Mouse (Mus musculus): ENCODE measurements around the gene Bmp8a. TPM values are rescaled to one million over a fixed set of nuclear protein-coding genes. Genes with fewer than 3 reads are reported as not detected.

The Bmp8a gene
- polyA plus RNA-seq, 1 experiment from 2014 or later: 0.68 TPM

- H3K4me3 ChIP-seq (ENCODE audit: low read length): no peak overlapping the region
- H3K9ac ChIP-seq (ENCODE audit: low read length): no peak overlapping the region
- H3K27me3 ChIP-seq (ENCODE audit: control insufficient read depth, insufficient read depth, low read depth, low read length): no peaks in the 10 kb centered on the region
- H3K4me2 ChIP-seq (ENCODE audit: low read depth, low read length): no peak overlapping the region
- no peak for ATAC-seq (ENCODE audit: low read depth)
- no peak overlapping the region for H3K27ac ChIP-seq (ENCODE audit: low read length)
- H3K4me1 ChIP-seq (replicated peaks; ENCODE audit: control insufficient read depth, insufficient read depth, low read length): no peaks in the 10 kb centered on the region
- no peaks in the 10 kb centered on the region for H3K9me3 ChIP-seq (ENCODE audit: control insufficient read depth, low read length)
- 80% methylated on average over 3 of the region's 3 CpGs for WGBS
- H3K36me3 ChIP-seq (ENCODE audit: control insufficient read depth, insufficient read depth, low read length): no peaks in the 10 kb centered on the region
Observed at GRCm38 (mm10) chr4:123314497-123314896, 28.6 kb downstream of the Bmp8a start.

- 69% methylated on average over 6 of the region's 6 CpGs for WGBS
- ATAC-seq (ENCODE audit: low read depth): peak; percentile 46; the same call in 1 of the 2 replicates
- Histone ChIP-seq H3K36me3 (ENCODE audit: control insufficient read depth, insufficient read depth, low read length) (no peaks in the 10 kb centered on the region), H3K9me3 (ENCODE audit: control insufficient read depth, low read length) (no peaks in the 10 kb centered on the region), H3K4me3 (ENCODE audit: low read length) (no peak overlapping the region), H3K27me3 (ENCODE audit: control insufficient read depth, insufficient read depth, low read depth, low read length) (no peaks in the 10 kb centered on the region), H3K4me2 (ENCODE audit: low read depth, low read length) (no peak overlapping the region), H3K4me1 (replicated peaks; ENCODE audit: control insufficient read depth, insufficient read depth, low read length) (no peaks in the 10 kb centered on the region), H3K27ac (ENCODE audit: low read length) (no peak overlapping the region), H3K9ac (ENCODE audit: low read length) (no peak overlapping the region)
Observed at GRCm38 (mm10) chr4:123313010-123313409, 30.0 kb downstream of the Bmp8a start.

- Histone ChIP-seq H3K36me3 (ENCODE audit: control insufficient read depth, insufficient read depth, low read length) (no peaks in the 10 kb centered on the region), H3K9ac (ENCODE audit: low read length) (no peak overlapping the region), H3K4me2 (ENCODE audit: low read depth, low read length) (no peak overlapping the region), H3K4me3 (ENCODE audit: low read length) (no peak overlapping the region), H3K27ac (ENCODE audit: low read length) (no peak overlapping the region), H3K4me1 (replicated peaks; ENCODE audit: control insufficient read depth, insufficient read depth, low read length) (no peaks in the 10 kb centered on the region), H3K27me3 (ENCODE audit: control insufficient read depth, insufficient read depth, low read depth, low read length) (no peaks in the 10 kb centered on the region), H3K9me3 (ENCODE audit: control insufficient read depth, low read length) (no peaks in the 10 kb centered on the region)
- no peak for ATAC-seq (ENCODE audit: low read depth)
- 63% methylated on average over 7 of the region's 7 CpGs for WGBS
Observed at GRCm38 (mm10) chr4:123311845-123312244, 31.2 kb downstream of the Bmp8a start.

- H3K27ac ChIP-seq (ENCODE audit: low read length): no peak overlapping the region
Observed at GRCm38 (mm10) chr4:123308292-123308691, 34.8 kb downstream of the Bmp8a start.

GRCm38 (mm10) chr4:123306999-123307398 lies 36.1 kb downstream of the Bmp8a start:
- Histone ChIP-seq H3K4me1 (replicated peaks; ENCODE audit: control insufficient read depth, insufficient read depth, low read length) (no peaks in the 10 kb centered on the region), H3K36me3 (ENCODE audit: control insufficient read depth, insufficient read depth, low read length) (peaks cover 3% of the 10 kb centered on the region; the same call in 1 of the 2 replicates), H3K9ac (ENCODE audit: low read length) (no peak overlapping the region), H3K4me2 (ENCODE audit: low read depth, low read length) (no peak overlapping the region), H3K4me3 (ENCODE audit: low read length) (no peak overlapping the region), H3K9me3 (ENCODE audit: control insufficient read depth, low read length) (no peaks in the 10 kb centered on the region), H3K27ac (ENCODE audit: low read length) (no peak overlapping the region), H3K27me3 (ENCODE audit: control insufficient read depth, insufficient read depth, low read depth, low read length) (no peaks in the 10 kb centered on the region)
- 83% methylated on average over 10 of the region's 10 CpGs for WGBS
- no peak for ATAC-seq (ENCODE audit: low read depth)

More at GRCm38 (mm10) chr4:123308292-123308691, 34.8 kb downstream of the Bmp8a start:
- Histone ChIP-seq H3K9ac (ENCODE audit: low read length) (no peak overlapping the region), H3K4me1 (replicated peaks; ENCODE audit: control insufficient read depth, insufficient read depth, low read length) (no peaks in the 10 kb centered on the region), H3K4me3 (ENCODE audit: low read length) (no peak overlapping the region), H3K36me3 (ENCODE audit: control insufficient read depth, insufficient read depth, low read length) (no peaks in the 10 kb centered on the region), H3K9me3 (ENCODE audit: control insufficient read depth, low read length) (no peaks in the 10 kb centered on the region), H3K4me2 (ENCODE audit: low read depth, low read length) (no peak overlapping the region), H3K27me3 (ENCODE audit: control insufficient read depth, insufficient read depth, low read depth, low read length) (no peaks in the 10 kb centered on the region)
- ATAC-seq (ENCODE audit: low read depth): no peak
- 34% methylated on average over 3 of the region's 3 CpGs for WGBS

GRCm38 (mm10) chr4:123305789-123306188 lies 37.3 kb downstream of the Bmp8a start:
- peak; percentile 58 for ATAC-seq (ENCODE audit: low read depth)
- no peak overlapping the region for H3K4me3 ChIP-seq (ENCODE audit: low read length)
- peaks cover 4% of the 10 kb centered on the region for H3K36me3 ChIP-seq (ENCODE audit: control insufficient read depth, insufficient read depth, low read length)
- H3K27ac ChIP-seq (ENCODE audit: low read length): no peak overlapping the region
- 18% methylated on average over 3 of the region's 3 CpGs for WGBS
- no peaks in the 10 kb centered on the region for H3K9me3 ChIP-seq (ENCODE audit: control insufficient read depth, low read length)
- H3K4me2 ChIP-seq (ENCODE audit: low read depth, low read length): no peak overlapping the region
- no peaks in the 10 kb centered on the region for H3K27me3 ChIP-seq (ENCODE audit: control insufficient read depth, insufficient read depth, low read depth, low read length)
- no peak overlapping the region for H3K9ac ChIP-seq (ENCODE audit: low read length)
- H3K4me1 ChIP-seq (replicated peaks; ENCODE audit: control insufficient read depth, insufficient read depth, low read length): no peaks in the 10 kb centered on the region

- WGBS: 94% methylated on average over 11 of the region's 11 CpGs
- no peak overlapping the region for H3K4me3 ChIP-seq (ENCODE audit: low read length)
- H3K4me2 ChIP-seq (ENCODE audit: low read depth, low read length): no peak overlapping the region
- H3K9me3 ChIP-seq (ENCODE audit: control insufficient read depth, low read length): no peaks in the 10 kb centered on the region
- H3K36me3 ChIP-seq (ENCODE audit: control insufficient read depth, insufficient read depth, low read length): peaks cover 43% of the 10 kb centered on the region
- H3K27me3 ChIP-seq (ENCODE audit: control insufficient read depth, insufficient read depth, low read depth, low read length): no peaks in the 10 kb centered on the region
- H3K27ac ChIP-seq (ENCODE audit: low read length): no peak overlapping the region
- ATAC-seq (ENCODE audit: low read depth): no peak
- no peaks in the 10 kb centered on the region for H3K4me1 ChIP-seq (replicated peaks; ENCODE audit: control insufficient read depth, insufficient read depth, low read length)
- H3K9ac ChIP-seq (ENCODE audit: low read length): no peak overlapping the region
Observed at GRCm38 (mm10) chr4:123298980-123299670, 43.9 kb downstream of the Bmp8a start.

- peaks cover 49% of the 10 kb centered on the region for H3K36me3 ChIP-seq (ENCODE audit: control insufficient read depth, insufficient read depth, low read length)
Observed at GRCm38 (mm10) chr4:123298226-123298625, 44.8 kb downstream of the Bmp8a start.

GRCm38 (mm10) chr4:123297195-123297960 lies 45.7 kb downstream of the Bmp8a start:
- no peak for ATAC-seq (ENCODE audit: low read depth)
- no peaks in the 10 kb centered on the region for H3K4me1 ChIP-seq (replicated peaks; ENCODE audit: control insufficient read depth, insufficient read depth, low read length)
- 90% methylated on average over 22 of the region's 22 CpGs for WGBS
- H3K4me2 ChIP-seq (ENCODE audit: low read depth, low read length): no peak overlapping the region
- no peak overlapping the region for H3K9ac ChIP-seq (ENCODE audit: low read length)
- no peak overlapping the region for H3K4me3 ChIP-seq (ENCODE audit: low read length)
- no peaks in the 10 kb centered on the region for H3K27me3 ChIP-seq (ENCODE audit: control insufficient read depth, insufficient read depth, low read depth, low read length)
- peaks cover 50% of the 10 kb centered on the region for H3K36me3 ChIP-seq (ENCODE audit: control insufficient read depth, insufficient read depth, low read length)
- no peaks in the 10 kb centered on the region for H3K9me3 ChIP-seq (ENCODE audit: control insufficient read depth, low read length)
- H3K27ac ChIP-seq (ENCODE audit: low read length): no peak overlapping the region

More at GRCm38 (mm10) chr4:123298226-123298625, 44.8 kb downstream of the Bmp8a start:
- no peak for ATAC-seq (ENCODE audit: low read depth)
- Histone ChIP-seq H3K27me3 (ENCODE audit: control insufficient read depth, insufficient read depth, low read depth, low read length) (no peaks in the 10 kb centered on the region), H3K4me1 (replicated peaks; ENCODE audit: control insufficient read depth, insufficient read depth, low read length) (no peaks in the 10 kb centered on the region), H3K9ac (ENCODE audit: low read length) (no peak overlapping the region), H3K4me2 (ENCODE audit: low read depth, low read length) (no peak overlapping the region), H3K27ac (ENCODE audit: low read length) (no peak overlapping the region), H3K9me3 (ENCODE audit: control insufficient read depth, low read length) (no peaks in the 10 kb centered on the region), H3K4me3 (ENCODE audit: low read length) (no peak overlapping the region)
- WGBS: 69% methylated on average over 4 of the region's 4 CpGs
